Mouse (Mus musculus): ENCODE results near the gene Smad6.

DNA sequence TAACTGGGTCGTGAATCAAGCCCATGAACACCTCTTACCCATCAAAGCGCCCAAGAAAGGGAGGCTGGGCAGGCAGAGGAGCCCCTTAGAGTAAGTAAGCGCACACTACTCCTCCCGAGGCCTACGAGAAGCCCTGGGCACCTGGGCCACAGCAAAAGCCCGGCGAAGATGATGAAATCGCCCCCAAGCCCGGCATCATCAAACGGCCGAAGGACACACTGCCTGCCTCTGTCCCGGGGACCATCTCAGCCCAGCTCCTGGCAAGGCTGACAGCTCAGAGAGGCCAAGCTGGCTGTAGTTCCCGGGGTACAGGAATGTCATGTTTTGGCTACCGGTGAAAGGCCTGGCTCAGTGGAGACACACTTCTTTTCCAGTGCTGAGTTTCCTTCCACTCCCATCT lies 23.8 kb downstream of the Smad6 start:
- TF ChIP-seq POLR2A (IDR thresholded peaks at IDR 0.05; ENCODE audit: borderline replicate concordance, insufficient read depth, low read length) (no peak), CTCF (IDR thresholded peaks at IDR 0.05; ENCODE audit: borderline replicate concordance, insufficient read depth, low read depth, low read length) (no peak)
